Mouse (Mus musculus): ENCODE data around the gene Tanc1. TPM values are rescaled to one million over a fixed set of nuclear protein-coding genes. Genes with fewer than 3 reads are reported as not detected.

The Tanc1 gene
- polyA plus RNA-seq, 1 experiment from 2014 or later = 24.8 TPM

GRCm38 (mm10) chr2:59648444-59648843, 36.6 kb downstream of the Tanc1 start:
- Histone ChIP-seq H3K4me2 (ENCODE audit: low read length) (no peak overlapping the region), H3K27me3 (replicated peaks; ENCODE audit: control insufficient read depth, insufficient read depth, low read length) (no peaks in the 10 kb centered on the region), H3K4me3 (ENCODE audit: low read depth, low read length) (no peak overlapping the region), H3K27ac (ENCODE audit: low read depth) (no peak overlapping the region), H3K36me3 (ENCODE audit: control insufficient read depth, insufficient read depth, low read length) (no peaks in the 10 kb centered on the region; the same call in 1 of the 2 replicates), H3K4me1 (replicated peaks; ENCODE audit: control insufficient read depth, insufficient read depth, low read length) (peaks cover 19% of the 10 kb centered on the region), H3K9me3 (ENCODE audit: control insufficient read depth, low read length) (no peaks in the 10 kb centered on the region), H3K9ac (ENCODE audit: low read length) (no peak overlapping the region)
- 37% methylated on average over 12 of the region's 12 CpGs for whole genome bisulfite sequencing
- ATAC-seq (replicated peaks; ENCODE audit: low FRiP score, low TSS enrichment, low read depth) (no peak), DNase-seq (ENCODE audit: low spot score) (no peak)

GRCm38 (mm10) chr2:59651801-59652200, 40.0 kb downstream of the Tanc1 start:
- ATAC-seq (replicated peaks; ENCODE audit: low FRiP score, low TSS enrichment, low read depth) = no peak
- WGBS = 91% methylated on average over 8 of the region's 8 CpGs
- peaks cover 3% of the 10 kb centered on the region; the same call in 1 of the 2 replicates for H3K36me3 ChIP-seq (ENCODE audit: control insufficient read depth, insufficient read depth, low read length)
- H3K9ac ChIP-seq (ENCODE audit: low read length) = no peak overlapping the region
- no peaks in the 10 kb centered on the region for H3K27me3 ChIP-seq (replicated peaks; ENCODE audit: control insufficient read depth, insufficient read depth, low read length)
- no peak overlapping the region for H3K27ac ChIP-seq (ENCODE audit: low read depth)
- DNase-seq (ENCODE audit: low spot score) = no peak
- H3K4me1 ChIP-seq (replicated peaks; ENCODE audit: control insufficient read depth, insufficient read depth, low read length) = peaks cover 13% of the 10 kb centered on the region; the same call in 1 of the 2 replicates
- H3K9me3 ChIP-seq (ENCODE audit: control insufficient read depth, low read length) = no peaks in the 10 kb centered on the region
- no peak overlapping the region for H3K4me2 ChIP-seq (ENCODE audit: low read length)
- no peak overlapping the region for H3K4me3 ChIP-seq (ENCODE audit: low read depth, low read length)

GRCm38 (mm10) chr2:59652702-59653101, 40.9 kb downstream of the Tanc1 start:
- no peak overlapping the region for H3K9ac ChIP-seq (ENCODE audit: low read length)
- no peaks in the 10 kb centered on the region for H3K27me3 ChIP-seq (replicated peaks; ENCODE audit: control insufficient read depth, insufficient read depth, low read length)
- DNase-seq (ENCODE audit: low spot score) (no peak), ATAC-seq (replicated peaks; ENCODE audit: low FRiP score, low TSS enrichment, low read depth) (no peak)
- H3K4me1 ChIP-seq (replicated peaks; ENCODE audit: control insufficient read depth, insufficient read depth, low read length) = peaks cover 13% of the 10 kb centered on the region; the same call in 1 of the 2 replicates
- WGBS = 79% methylated on average over 5 of the region's 5 CpGs
- 0 out of 2 replicates have a peak, but pooled peaks cover 3% of the 10 kb centered on the region for H3K36me3 ChIP-seq (ENCODE audit: control insufficient read depth, insufficient read depth, low read length)
- no peaks in the 10 kb centered on the region for H3K9me3 ChIP-seq (ENCODE audit: control insufficient read depth, low read length)
- no peak overlapping the region for H3K4me3 ChIP-seq (ENCODE audit: low read depth, low read length)
- no peak overlapping the region for H3K4me2 ChIP-seq (ENCODE audit: low read length)
- no peak overlapping the region for H3K27ac ChIP-seq (ENCODE audit: low read depth)

- Histone ChIP-seq H3K27me3 (replicated peaks; ENCODE audit: control insufficient read depth, insufficient read depth, low read length) (no peaks in the 10 kb centered on the region), H3K27ac (ENCODE audit: low read depth) (no peak overlapping the region), H3K9me3 (ENCODE audit: control insufficient read depth, low read length) (no peaks in the 10 kb centered on the region), H3K9ac (ENCODE audit: low read length) (no peak overlapping the region), H3K4me1 (replicated peaks; ENCODE audit: control insufficient read depth, insufficient read depth, low read length) (peaks cover 11% of the 10 kb centered on the region; the same call in 1 of the 2 replicates), H3K36me3 (ENCODE audit: control insufficient read depth, insufficient read depth, low read length) (0 out of 2 replicates have a peak, but pooled peaks cover 3% of the 10 kb centered on the region), H3K4me2 (ENCODE audit: low read length) (no peak overlapping the region), H3K4me3 (ENCODE audit: low read depth, low read length) (no peak overlapping the region)
- DNase-seq (ENCODE audit: low spot score) (no peak), ATAC-seq (replicated peaks; ENCODE audit: low FRiP score, low TSS enrichment, low read depth) (no peak)
- WGBS = 69% methylated on average over 8 of the region's 8 CpGs
These were observed 41.7 kb downstream of the Tanc1 start for GRCm38 (mm10) chr2:59653306-59654165.

- H3K4me2 ChIP-seq (ENCODE audit: low read length) = no peak overlapping the region
- 51% methylated on average over 7 of the region's 7 CpGs for WGBS
- H3K4me1 ChIP-seq (replicated peaks; ENCODE audit: control insufficient read depth, insufficient read depth, low read length) = peaks cover 14% of the 10 kb centered on the region; the same call in 1 of the 2 replicates
- H3K27ac ChIP-seq (ENCODE audit: low read depth) = no peak overlapping the region
- ATAC-seq (replicated peaks; ENCODE audit: low FRiP score, low TSS enrichment, low read depth) (no peak), DNase-seq (ENCODE audit: low spot score) (no peak)
- H3K36me3 ChIP-seq (ENCODE audit: control insufficient read depth, insufficient read depth, low read length) = 0 out of 2 replicates have a peak, but pooled peaks cover 3% of the 10 kb centered on the region
- H3K27me3 ChIP-seq (replicated peaks; ENCODE audit: control insufficient read depth, insufficient read depth, low read length) = no peaks in the 10 kb centered on the region
- H3K9me3 ChIP-seq (ENCODE audit: control insufficient read depth, low read length) = no peaks in the 10 kb centered on the region
- no peak overlapping the region for H3K9ac ChIP-seq (ENCODE audit: low read length)
- H3K4me3 ChIP-seq (ENCODE audit: low read depth, low read length) = no peak overlapping the region
These were observed 43.6 kb downstream of the Tanc1 start for GRCm38 (mm10) chr2:59655471-59655870.

- Histone ChIP-seq H3K4me1 (replicated peaks; ENCODE audit: control insufficient read depth, insufficient read depth, low read length) (peaks cover 26% of the 10 kb centered on the region), H3K27ac (ENCODE audit: low read depth) (no peak overlapping the region)
These were observed 44.8 kb downstream of the Tanc1 start for GRCm38 (mm10) chr2:59656680-59657079.

GRCm38 (mm10) chr2:59659686-59660085, 47.8 kb downstream of the Tanc1 start:
- Histone ChIP-seq H3K4me3 (ENCODE audit: low read depth, low read length) (no peak overlapping the region), H3K4me2 (ENCODE audit: low read length) (no peak overlapping the region), H3K27ac (ENCODE audit: low read depth) (no peak overlapping the region), H3K9ac (ENCODE audit: low read length) (no peak overlapping the region), H3K9me3 (ENCODE audit: control insufficient read depth, low read length) (no peaks in the 10 kb centered on the region), H3K4me1 (replicated peaks; ENCODE audit: control insufficient read depth, insufficient read depth, low read length) (peaks cover 29% of the 10 kb centered on the region), H3K27me3 (replicated peaks; ENCODE audit: control insufficient read depth, insufficient read depth, low read length) (no peaks in the 10 kb centered on the region), H3K36me3 (ENCODE audit: control insufficient read depth, insufficient read depth, low read length) (peaks cover 2% of the 10 kb centered on the region; the same call in 1 of the 2 replicates)
- DNase-seq (ENCODE audit: low spot score) (no peak), ATAC-seq (replicated peaks; ENCODE audit: low FRiP score, low TSS enrichment, low read depth) (no peak)
- 72% methylated on average over 6 of the region's 6 CpGs for WGBS

More at GRCm38 (mm10) chr2:59656680-59657079, 44.8 kb downstream of the Tanc1 start:
- 44% methylated on average over 5 of the region's 5 CpGs for WGBS
- Histone ChIP-seq H3K27me3 (replicated peaks; ENCODE audit: control insufficient read depth, insufficient read depth, low read length) (no peaks in the 10 kb centered on the region), H3K36me3 (ENCODE audit: control insufficient read depth, insufficient read depth, low read length) (0 out of 2 replicates have a peak, but pooled peaks cover 3% of the 10 kb centered on the region), H3K4me2 (ENCODE audit: low read length) (no peak overlapping the region), H3K4me3 (ENCODE audit: low read depth, low read length) (no peak overlapping the region), H3K9me3 (ENCODE audit: control insufficient read depth, low read length) (no peaks in the 10 kb centered on the region), H3K9ac (ENCODE audit: low read length) (no peak overlapping the region)
- ATAC-seq (replicated peaks; ENCODE audit: low FRiP score, low TSS enrichment, low read depth) (no peak), DNase-seq (ENCODE audit: low spot score) (no peak)

GRCm38 (mm10) chr2:59660891-59661805, 49.3 kb downstream of the Tanc1 start:
- no peaks in the 10 kb centered on the region for H3K27me3 ChIP-seq (replicated peaks; ENCODE audit: control insufficient read depth, insufficient read depth, low read length)
- H3K36me3 ChIP-seq (ENCODE audit: control insufficient read depth, insufficient read depth, low read length) = no peaks in the 10 kb centered on the region; the same call in 1 of the 2 replicates
- no peak overlapping the region for H3K4me3 ChIP-seq (ENCODE audit: low read depth, low read length)
- no peak for ATAC-seq (replicated peaks; ENCODE audit: low FRiP score, low TSS enrichment, low read depth)
- DNase-seq (ENCODE audit: low spot score) = peak; percentile 71
- peak overlapping the region; percentile 21; the same call in 1 of the 2 replicates for H3K4me2 ChIP-seq (ENCODE audit: low read length)
- 29% methylated on average over 16 of the region's 16 CpGs for WGBS
- peaks cover 21% of the 10 kb centered on the region for H3K4me1 ChIP-seq (replicated peaks; ENCODE audit: control insufficient read depth, insufficient read depth, low read length)
- H3K9me3 ChIP-seq (ENCODE audit: control insufficient read depth, low read length) = no peaks in the 10 kb centered on the region
- 0 out of 2 replicates have a peak overlapping the region, but pooled peaks have one; percentile 20 for H3K9ac ChIP-seq (ENCODE audit: low read length)
- H3K27ac ChIP-seq (ENCODE audit: low read depth) = peak overlapping the region; percentile 29; the same call in 1 of the 2 replicates
